Mouse (Mus musculus) brown adipose tissue, adult 24 weeks (tissue): ENCODE data around the gene Ppp2r5d. TPM values are rescaled to one million over a fixed set of nuclear protein-coding genes. Genes with fewer than 3 reads are reported as not detected.

Source experiments
- H3K27ac ChIP-seq: fragments of 200-500 bp; replicated peaks from 2 replicates; pipeline ENCODE4 v1.5.1; 2012; ENCODE audit warnings: low read depth, mild to moderate bottlenecking, low read length
- H3K4me1 ChIP-seq: fragments of 200-500 bp; 2 replicates; pipeline ENCODE4 v1.6.1; 2012; ENCODE audit warnings: low read length, mixed read lengths; ENCODE audit not compliant: control insufficient read depth, insufficient read depth, insufficient read length
- H3K4me3 ChIP-seq: fragments of 200-500 bp; 2 replicates; pipeline ENCODE4 v1.5.1; 2012; ENCODE audit warnings: low read depth, mild to moderate bottlenecking, low read length, moderate library complexity; ENCODE audit not compliant: insufficient read depth
- polyA plus RNA-seq: library from polyadenylated mRNA; stranded (reverse); fragments of >200 nt; gene quantifications from 2 replicates; pipeline ENCODE4 v1.2.4, GENCODE M21; 2012; ENCODE audit not compliant: missing spikeins, insufficient read depth, insufficient read length

Gene Ppp2r5d
- polyA plus RNA-seq, 1 experiment, result 37.8 TPM

DNA sequence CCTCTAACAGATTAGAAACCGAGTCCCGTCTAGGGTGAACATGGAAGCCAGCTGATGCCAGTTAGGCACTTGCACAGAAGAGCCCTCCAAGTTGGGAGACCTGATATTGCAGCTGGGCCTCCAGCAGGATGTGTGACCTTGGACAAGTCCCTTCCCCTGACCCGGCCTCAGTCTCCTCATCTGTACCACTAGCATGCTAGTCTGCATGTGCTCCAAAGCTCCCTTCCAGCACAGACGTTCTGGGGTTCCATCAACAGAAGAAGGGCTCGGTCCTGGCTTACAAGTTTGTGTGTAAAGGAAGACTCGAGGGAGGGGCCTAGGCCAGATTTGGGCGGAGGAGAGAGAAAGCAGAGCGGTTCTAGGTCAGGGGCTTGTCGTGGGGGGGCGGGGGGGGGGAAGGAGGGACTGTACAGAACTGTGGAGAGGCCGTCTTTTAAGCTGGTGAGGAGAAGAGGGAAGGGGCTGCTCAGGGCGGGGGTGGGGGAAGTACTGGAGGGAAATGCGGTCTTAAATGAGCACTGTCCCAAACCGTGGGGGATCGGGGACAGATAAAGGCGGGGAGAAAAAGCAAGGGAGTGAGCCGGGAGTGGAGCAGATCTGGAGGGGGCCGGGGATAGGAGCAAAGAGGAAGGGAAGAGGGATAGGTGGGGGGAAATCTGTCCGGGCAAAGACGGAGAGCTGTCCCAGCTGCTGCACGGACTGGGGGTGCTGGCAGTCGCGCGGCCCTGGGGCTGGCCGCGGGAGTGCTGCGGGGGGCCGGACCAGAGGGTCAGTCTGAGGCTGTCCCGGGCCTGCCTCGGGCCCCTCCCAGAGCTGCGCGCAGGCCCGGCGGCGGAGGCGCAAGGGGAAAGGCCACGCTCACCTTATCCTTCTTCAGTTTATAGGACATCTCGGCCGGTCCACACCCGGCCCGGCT lies 682 bp downstream of the Ppp2r5d start:
- Histone ChIP-seq H3K4me3 (peak overlapping the region; percentile 93), H3K27ac (no peak overlapping the region), H3K4me1 (peaks cover 20% of the 10 kb centered on the region)

DNA sequence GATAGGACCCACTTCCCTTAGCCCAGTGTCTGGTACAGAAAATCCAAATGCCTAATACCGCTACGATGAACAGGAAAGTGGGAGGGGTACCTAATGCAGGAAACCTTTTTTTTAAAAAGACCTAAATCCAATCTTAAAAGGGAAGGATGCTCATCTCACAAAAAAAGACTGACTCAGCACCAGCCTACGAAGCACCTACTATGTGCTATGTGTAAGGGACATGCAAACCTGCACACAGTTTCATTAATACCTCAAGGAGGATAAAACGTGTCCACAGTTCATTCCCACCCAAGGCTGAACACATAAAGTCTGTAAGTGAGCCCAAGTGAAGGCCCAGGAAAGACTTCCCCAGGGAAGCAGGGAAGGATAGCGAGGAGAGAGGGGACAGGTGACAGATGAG lies 2.4 kb downstream of the Ppp2r5d start:
- H3K4me3 ChIP-seq, result no peak overlapping the region
- H3K4me1 ChIP-seq, result peaks cover 20% of the 10 kb centered on the region
- no peak overlapping the region for H3K27ac ChIP-seq

DNA sequence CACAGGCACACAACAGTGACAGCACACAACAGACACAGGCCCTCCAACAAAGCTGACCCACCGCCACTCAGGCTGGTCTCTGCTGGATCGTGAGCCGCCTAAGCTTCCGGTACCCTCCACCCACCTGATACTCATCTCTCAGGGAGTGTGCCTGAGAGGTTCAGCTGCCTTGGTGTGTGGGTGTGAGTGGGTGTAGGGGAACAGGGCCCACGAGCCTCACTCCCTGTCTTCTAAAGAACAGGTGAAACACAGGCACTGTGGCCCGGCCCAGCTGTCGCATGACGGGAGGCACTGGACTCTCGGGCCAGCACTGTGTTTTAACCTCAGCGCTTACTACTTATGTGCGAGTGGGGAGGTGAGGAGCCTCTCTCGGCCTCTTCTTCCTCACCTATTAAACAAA lies 2.8 kb downstream of the Ppp2r5d start:
- H3K27ac ChIP-seq, result no peak overlapping the region
- H3K4me1 ChIP-seq, result peaks cover 20% of the 10 kb centered on the region
- no peak overlapping the region for H3K4me3 ChIP-seq

GRCm38 (mm10) chr17:46701489-46701888 lies 3.4 kb downstream of the Ppp2r5d start:
- Histone ChIP-seq H3K27ac (no peak overlapping the region), H3K4me1 (peaks cover 20% of the 10 kb centered on the region), H3K4me3 (no peak overlapping the region)

DNA sequence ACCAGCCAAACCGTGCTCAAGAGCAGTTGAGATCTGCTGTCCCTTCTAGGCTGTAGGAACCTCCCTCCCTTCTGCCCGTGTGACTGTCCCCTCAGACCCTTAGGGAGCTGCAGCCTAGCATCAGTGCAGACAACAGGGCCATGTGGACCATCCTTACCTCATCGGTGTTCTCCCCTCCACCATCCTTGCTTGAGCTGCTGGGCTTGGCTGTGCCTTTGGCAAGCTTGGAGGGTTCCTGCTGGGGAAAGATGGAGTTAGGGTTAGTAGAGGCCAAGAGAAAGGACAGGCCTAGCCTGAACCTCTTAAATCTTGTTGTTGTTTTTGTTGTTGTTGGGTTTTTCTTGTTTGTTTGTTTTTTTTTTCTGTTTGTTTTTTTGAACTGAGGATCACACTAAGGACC lies 5.0 kb downstream of the Ppp2r5d start:
- Histone ChIP-seq H3K27ac (no peak overlapping the region), H3K4me1 (peaks cover 16% of the 10 kb centered on the region), H3K4me3 (no peak overlapping the region)

DNA sequence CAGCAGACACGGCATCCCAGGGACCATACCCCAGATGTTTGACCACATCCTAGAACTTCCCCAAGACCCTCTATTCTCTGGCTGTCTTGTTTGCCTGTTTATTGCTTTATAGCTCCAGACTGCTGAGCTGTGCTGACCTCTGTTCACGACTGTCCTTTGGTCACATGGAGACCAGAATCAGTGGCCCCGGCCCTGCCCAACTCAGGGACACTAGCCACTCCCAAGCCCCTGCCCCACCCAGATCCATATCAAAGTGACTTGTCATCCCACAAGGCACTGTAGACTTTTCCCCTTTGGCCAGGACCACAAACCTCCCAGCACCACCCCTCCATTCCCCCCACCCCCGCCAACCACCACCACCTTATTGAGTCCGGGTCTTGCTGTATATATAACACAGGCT lies 5.7 kb downstream of the Ppp2r5d start:
- no peak overlapping the region for H3K27ac ChIP-seq
- no peak overlapping the region for H3K4me3 ChIP-seq
- peaks cover 16% of the 10 kb centered on the region for H3K4me1 ChIP-seq

DNA sequence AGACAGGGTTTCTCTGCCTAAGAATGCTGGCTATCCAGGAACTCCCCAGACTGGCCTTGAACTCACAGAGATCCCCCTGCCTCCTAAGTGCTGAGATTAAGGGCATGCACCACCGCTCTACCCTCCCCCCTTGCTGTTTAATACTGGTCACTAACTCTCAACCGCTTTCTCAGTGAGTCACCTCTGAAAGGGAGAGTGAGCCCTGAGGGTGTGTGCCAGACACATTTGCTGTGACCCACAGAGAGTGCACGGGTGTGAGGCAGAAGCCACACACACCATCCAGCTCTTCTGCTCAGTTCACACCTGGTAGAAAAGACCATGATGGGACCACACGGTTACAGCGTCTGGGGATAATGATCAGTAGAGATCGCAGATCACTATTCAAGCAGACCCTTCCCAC lies 6.4 kb downstream of the Ppp2r5d start:
- H3K4me1 ChIP-seq, result peaks cover 10% of the 10 kb centered on the region
- no peak overlapping the region for H3K4me3 ChIP-seq
- H3K27ac ChIP-seq, result no peak overlapping the region

DNA sequence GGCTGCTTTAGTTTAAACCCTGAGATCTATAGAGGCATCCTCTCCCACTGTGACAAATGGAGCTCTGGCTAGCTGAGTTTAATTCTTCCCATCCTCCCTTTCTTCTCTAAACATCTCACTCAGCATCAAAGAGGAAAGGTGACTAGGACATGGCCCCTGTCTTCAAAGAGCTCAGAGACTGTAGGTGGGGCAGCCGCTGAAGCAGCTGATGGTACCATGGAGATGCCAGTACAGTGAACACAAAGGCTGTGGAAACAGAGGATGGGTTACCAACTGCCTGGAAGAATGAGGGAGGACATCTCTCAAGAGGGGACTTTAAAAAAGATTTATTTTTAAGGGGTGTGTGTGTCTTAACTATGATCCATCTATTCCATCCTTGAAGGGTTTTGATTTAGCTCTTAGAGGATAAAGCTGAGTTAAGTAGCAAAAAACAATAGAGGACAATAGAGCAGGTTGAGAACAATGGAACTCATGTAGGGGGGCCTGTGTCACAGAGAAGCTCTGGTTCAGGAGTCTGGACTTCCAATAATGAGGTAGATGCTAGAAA lies 10.3 kb downstream of the Ppp2r5d start:
- H3K4me3 ChIP-seq, result no peak overlapping the region
- no peak overlapping the region for H3K27ac ChIP-seq
- no peaks in the 10 kb centered on the region for H3K4me1 ChIP-seq

GRCm38 (mm10) chr17:46691390-46691789 lies 13.5 kb downstream of the Ppp2r5d start:
- H3K4me1 ChIP-seq, result no peaks in the 10 kb centered on the region
- H3K27ac ChIP-seq, result no peak overlapping the region
- no peak overlapping the region for H3K4me3 ChIP-seq

DNA sequence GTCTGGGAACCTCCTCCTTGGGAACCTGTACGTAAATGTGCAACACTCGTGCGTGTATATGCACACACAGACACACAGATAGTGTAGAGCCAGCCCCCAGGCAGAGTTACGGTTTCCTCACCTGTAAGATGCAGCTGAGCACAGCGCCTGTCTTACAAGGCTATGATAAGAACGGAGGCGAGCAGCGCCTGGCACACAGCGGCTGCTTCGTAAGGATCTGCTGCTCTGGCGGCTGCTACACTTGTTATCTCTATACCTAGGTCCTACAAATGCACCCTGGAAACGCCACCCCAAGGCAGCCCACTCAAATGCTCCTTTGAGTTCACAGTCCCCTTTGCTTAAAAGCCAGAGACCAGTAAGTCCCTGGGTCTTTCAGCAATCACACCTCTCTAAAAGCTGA lies 14.2 kb downstream of the Ppp2r5d start:
- no peak overlapping the region for H3K4me3 ChIP-seq
- no peak overlapping the region for H3K27ac ChIP-seq
- no peaks in the 10 kb centered on the region for H3K4me1 ChIP-seq

GRCm38 (mm10) chr17:46685913-46686312 lies 19.0 kb downstream of the Ppp2r5d start:
- Histone ChIP-seq H3K4me3 (no peak overlapping the region), H3K4me1 (peaks cover 4% of the 10 kb centered on the region; the same call in 1 of the 2 replicates), H3K27ac (no peak overlapping the region)

DNA sequence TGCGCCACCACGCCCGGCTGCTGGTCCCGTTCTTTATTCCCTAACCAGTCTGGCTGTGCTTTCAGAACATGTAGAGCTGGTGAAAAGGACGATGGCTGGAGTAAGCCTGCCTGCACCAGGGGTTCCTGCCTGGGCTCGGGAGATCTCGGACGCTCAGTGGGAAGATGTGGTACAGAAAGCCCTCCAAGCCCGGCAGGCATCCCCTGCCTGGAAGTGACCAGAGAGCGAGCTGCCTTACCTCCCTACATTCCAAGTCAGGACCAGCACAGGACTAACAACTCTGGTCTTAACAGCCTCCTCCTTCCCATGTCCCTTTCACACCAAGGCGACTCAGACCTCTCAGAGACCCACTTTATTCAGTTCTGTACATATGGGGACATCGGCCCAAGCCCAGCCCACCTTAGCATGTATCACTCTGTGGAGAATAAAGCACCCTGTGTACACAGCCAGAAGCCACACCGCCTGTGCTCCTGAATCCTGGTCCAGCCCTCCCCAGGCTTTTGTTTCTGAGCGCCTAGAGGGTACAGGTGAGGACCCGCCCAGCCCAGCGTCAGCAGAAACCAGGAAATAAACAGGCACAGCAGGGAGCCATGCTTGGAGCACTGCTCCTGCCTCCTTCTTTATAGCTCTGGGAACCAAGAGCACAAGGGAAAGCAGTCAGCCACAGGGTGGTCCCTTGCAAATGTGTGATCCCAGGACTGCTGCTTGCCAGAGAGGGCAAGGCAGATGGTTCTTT lies 22.1 kb downstream of the Ppp2r5d start:
- H3K27ac ChIP-seq, result no peak overlapping the region

DNA sequence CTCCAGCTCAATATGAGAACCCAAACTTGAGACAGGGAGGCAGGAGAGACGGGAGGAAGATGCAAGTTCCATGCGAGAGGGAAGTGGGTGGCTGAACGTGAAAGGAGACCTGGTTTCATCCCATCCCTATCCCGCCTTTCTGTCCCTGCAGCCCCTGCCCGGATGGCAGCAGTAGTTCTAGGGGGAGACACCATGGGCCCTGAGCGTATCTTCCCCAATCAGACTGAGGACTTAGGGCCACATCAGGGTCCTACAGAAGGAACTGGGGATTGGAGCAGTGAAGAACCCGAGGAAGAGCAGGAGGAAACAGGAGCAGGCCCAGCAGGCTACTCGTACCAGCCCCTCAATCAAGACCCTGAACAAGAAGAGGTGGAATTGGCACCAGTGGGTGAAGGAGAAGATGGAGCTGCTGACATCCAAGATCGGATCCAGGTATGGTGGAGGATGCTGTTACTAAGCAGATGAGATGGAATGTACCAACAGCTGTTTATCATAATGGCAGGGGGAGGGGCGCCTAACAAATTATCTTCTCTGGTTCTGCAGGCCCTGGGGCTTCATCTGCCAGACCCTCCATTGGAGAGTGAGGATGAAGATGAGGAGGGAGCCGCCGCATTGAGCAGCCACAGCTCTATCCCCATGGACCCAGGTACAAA lies 23.3 kb downstream of the Ppp2r5d start:
- Histone ChIP-seq H3K4me1 (peaks cover 4% of the 10 kb centered on the region; the same call in 1 of the 2 replicates), H3K4me3 (peak overlapping the region; percentile 68), H3K27ac (peak overlapping the region; percentile 51)

More for the DNA sequence above, 22.1 kb downstream of the Ppp2r5d start:
- Histone ChIP-seq H3K4me3 (no peak overlapping the region), H3K4me1 (peaks cover 4% of the 10 kb centered on the region; the same call in 1 of the 2 replicates)

- peaks cover 4% of the 10 kb centered on the region; the same call in 1 of the 2 replicates for H3K4me1 ChIP-seq
- H3K27ac ChIP-seq, result peak within 1 kb of the TSS; percentile 54
Observed at GRCm38 (mm10) chr17:46680760-46681373, 24.0 kb downstream of the Ppp2r5d start, which contains the start of gene Klhdc3. Gene Klhdc3 (minus strand): TSS chr17:46680914.

More at GRCm38 (mm10) chr17:46680760-46681373, 24.0 kb downstream of the Ppp2r5d start, which contains the start of gene Klhdc3:
- H3K4me3 ChIP-seq, result peak within 1 kb of the TSS; percentile 81
